Mouse (Mus musculus) adrenal gland, adult 2 months (tissue): ENCODE measurements around the gene Car15. TPM values are rescaled to one million over a fixed set of nuclear protein-coding genes. Genes with fewer than 3 reads are reported as not detected.
A peak's percentile ranks its signal among the peaks of the same experiment; 100 is the strongest.

Experiments used
- DNase-seq: peaks from one replicate; pipeline ENCODE4 v3.0.0; 2021
- polyA plus RNA-seq: library from polyadenylated mRNA; depleted of rRNA; stranded (reverse); fragments of >200 nt; gene quantifications from 2 replicates; pipeline ENCODE4 v1.2.3, GENCODE M21; 2012
- total RNA-seq, 2 experiments: library from RNA; stranded (reverse); gene quantifications; 2 replicates each; pipeline ENCODE4 v1.2.3; 2021

Gene Car15
- total and polyA plus RNA-seq, 3 experiments: 1.7 to 5.5 (median 3.8) TPM

GRCm38 (mm10) chr16:17833321-17833680, 4.9 kb downstream of the Car15 start:
- DNase-seq: peak; percentile 38

- DNase-seq: no peak
These were observed 5.3 kb downstream of the Car15 start, which contains the start of gene B830017H08Rik for GRCm38 (mm10) chr16:17832821-17833220. B830017H08Rik (plus strand) TSS chr16:17833121.

GRCm38 (mm10) chr16:17831781-17832180, 6.4 kb downstream of the Car15 start:
- no peak for DNase-seq

GRCm38 (mm10) chr16:17830385-17831178, 7.6 kb downstream of the Car15 start:
- DNase-seq: no peak

GRCm38 (mm10) chr16:17828867-17829266, 9.3 kb downstream of the Car15 start:
- no peak for DNase-seq

- DNase-seq: no peak
These were observed 9.9 kb downstream of the Car15 start for GRCm38 (mm10) chr16:17828229-17828628.

GRCm38 (mm10) chr16:17826500-17826899, 11.7 kb downstream of the Car15 start:
- DNase-seq: no peak

- no peak for DNase-seq
These were observed 21.6 kb downstream of the Car15 start for GRCm38 (mm10) chr16:17816528-17816927.

GRCm38 (mm10) chr16:17815411-17816402, 22.5 kb downstream of the Car15 start:
- DNase-seq: peak; percentile 78

- DNase-seq: no peak
These were observed 25.0 kb downstream of the Car15 start for GRCm38 (mm10) chr16:17813173-17813572.

GRCm38 (mm10) chr16:17812120-17812519, 26.0 kb downstream of the Car15 start:
- DNase-seq: no peak

GRCm38 (mm10) chr16:17809711-17810110, 28.5 kb downstream of the Car15 start:
- no peak for DNase-seq

GRCm38 (mm10) chr16:17809125-17809524, 29.0 kb downstream of the Car15 start:
- no peak for DNase-seq

GRCm38 (mm10) chr16:17807192-17808009, 30.8 kb downstream of the Car15 start:
- peak; percentile 95 for DNase-seq

- DNase-seq: no peak
These were observed 31.5 kb downstream of the Car15 start for GRCm38 (mm10) chr16:17806581-17807191.

GRCm38 (mm10) chr16:17804982-17805381, 33.2 kb downstream of the Car15 start:
- no peak for DNase-seq

GRCm38 (mm10) chr16:17804449-17804912, 33.7 kb downstream of the Car15 start:
- peak; percentile 65 for DNase-seq

- DNase-seq: no peak
These were observed 34.3 kb downstream of the Car15 start for GRCm38 (mm10) chr16:17803675-17804448.

- DNase-seq: peak; percentile 79
These were observed 35.1 kb downstream of the Car15 start for GRCm38 (mm10) chr16:17802839-17803674.

GRCm38 (mm10) chr16:17802456-17802838, 35.7 kb downstream of the Car15 start:
- no peak for DNase-seq
